Mouse (Mus musculus): ENCODE measurements around the gene Zhx3. TPM values are rescaled to one million over a fixed set of nuclear protein-coding genes. Genes with fewer than 3 reads are reported as not detected.

Gene Zhx3
- total RNA-seq, 2 experiments from 2014 or later = 25.8 TPM

DNA sequence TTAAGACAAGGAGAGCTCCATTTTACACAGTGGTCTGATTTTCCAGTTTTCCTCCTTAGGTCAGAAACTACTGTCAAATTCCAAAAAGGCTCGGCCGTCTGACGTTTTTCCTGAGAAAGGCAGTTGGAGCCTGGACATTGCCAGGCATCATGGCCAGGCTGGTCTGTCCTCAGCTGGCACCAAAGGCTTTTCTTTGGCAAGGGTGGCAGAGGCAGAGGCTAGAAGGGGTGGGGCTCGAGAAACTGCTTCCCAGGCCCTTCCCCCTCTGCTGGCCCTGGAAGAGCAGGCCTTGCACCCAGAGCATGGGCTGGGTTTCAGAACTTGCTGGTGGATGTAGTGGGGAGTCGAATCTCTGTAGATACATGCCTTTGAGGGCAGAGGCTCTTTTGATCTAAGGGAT lies 9.6 kb upstream of the Zhx3 start:
- peak; percentile 62 for DNase-seq

DNA sequence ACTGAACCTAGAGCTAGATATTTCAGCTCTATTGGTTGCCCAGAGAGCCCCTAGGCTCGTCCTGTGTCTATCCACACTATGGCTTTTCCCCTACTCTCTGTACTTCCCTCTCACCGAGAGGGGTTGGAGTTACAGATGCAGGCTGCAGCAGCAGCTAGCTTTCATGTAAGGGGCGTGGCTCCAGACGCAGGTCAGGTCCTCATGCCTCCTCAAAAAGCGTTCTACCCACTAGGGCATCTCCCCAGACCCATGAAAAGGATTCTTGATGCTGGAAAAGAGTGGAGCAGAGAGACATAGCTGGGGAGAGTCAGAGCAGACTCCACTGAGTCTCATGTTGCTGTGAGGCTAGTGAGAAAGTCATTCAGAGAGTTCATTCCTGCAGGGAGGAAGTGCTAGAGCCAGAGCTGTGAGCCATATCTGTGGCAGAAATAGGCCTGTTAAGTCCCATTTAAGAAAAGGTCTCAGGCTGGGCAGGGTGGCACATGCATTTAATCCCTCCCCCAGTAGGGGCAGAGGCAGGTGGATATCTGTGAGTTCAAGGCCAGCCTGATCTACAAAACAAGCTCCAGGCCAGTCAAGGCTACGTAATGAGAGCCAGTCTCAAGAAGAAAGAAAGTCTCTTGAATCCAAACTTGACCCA lies 8.8 kb upstream of the Zhx3 start:
- no peak for DNase-seq

DNA sequence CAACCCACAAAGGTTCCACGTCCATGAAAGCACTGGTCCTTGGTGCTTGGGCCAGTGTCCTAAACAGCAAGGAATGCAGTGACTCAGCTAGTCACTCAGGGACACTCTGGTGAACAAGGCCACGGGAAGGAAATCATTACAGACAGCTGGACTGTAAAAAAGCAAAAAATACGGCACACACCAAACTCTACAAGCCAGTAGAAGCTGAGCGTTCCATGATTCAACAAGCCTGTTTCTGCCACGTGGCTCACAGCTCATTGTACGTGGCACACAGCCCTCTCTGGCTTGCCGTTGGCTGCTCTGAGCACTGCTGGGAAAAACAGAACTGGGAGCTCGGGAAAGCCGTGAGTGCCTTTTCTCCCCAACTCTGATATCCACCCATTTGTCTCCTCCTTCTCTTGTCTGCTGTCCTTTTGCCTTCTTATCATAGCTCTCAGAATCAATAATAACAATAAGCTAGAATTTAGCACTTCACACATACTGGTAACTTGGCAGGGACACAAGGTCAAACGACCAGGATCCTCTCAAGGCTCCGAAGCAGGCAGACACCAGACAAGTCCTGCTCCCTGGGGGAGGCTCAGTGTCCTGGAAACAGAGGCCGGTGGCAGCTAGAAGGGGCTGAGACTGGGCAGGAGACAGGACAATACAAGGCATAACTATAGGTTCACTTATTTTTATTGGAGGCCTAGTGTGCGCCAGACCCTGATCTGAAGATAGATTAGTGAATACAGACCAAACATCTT lies 7.8 kb upstream of the Zhx3 start, which contains the start of gene Lpin3:
Lpin3 (plus strand) TSS at position 218 of the 743 bp plus-strand sequence.
- peak; percentile 86 for DNase-seq

DNA sequence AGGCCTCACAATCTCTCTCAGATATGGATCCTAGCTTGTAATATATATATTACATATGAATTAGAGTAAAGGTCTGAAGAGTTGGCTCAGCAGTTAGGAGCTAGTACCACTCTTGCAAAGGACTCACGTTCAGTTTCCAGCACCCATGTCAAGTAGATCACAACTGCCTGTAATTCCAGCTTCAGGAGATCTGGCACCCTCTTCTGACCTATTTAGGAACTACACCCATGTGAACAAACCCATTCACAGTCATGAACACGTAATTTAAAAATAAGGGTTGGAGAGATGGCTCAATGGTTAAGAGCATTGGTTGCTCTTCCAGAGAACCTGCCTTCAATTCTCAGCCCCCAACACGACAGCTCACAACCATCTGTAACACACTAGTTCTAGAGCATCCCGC lies 3.3 kb upstream of the Zhx3 start:
- DNase-seq = no peak

- DNase-seq = no peak
These were observed 1.6 kb upstream of the Zhx3 start for GRCm38 (mm10) chr2:160874231-160874877.

DNA sequence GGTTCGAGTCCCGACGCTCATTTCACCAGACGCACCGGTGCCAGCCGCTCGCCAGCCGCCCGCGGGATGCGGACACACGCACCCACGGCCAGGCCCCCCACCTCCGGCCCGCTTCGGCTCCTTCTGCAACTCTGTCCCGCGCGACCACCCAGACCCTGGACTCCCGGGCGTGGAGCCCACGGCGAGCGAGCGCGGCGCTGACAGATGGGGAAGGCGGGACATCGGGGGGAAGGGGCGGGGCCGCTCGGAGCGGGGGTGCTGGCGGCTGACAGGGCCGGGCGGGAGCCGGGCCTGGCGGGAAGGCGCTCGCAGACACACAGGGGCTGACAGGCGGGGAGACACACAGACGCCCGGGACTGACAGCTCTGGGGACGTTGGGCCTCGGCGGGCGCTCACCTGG lies 403 bp downstream of the Zhx3 start:
- peak; percentile 81 for DNase-seq

DNA sequence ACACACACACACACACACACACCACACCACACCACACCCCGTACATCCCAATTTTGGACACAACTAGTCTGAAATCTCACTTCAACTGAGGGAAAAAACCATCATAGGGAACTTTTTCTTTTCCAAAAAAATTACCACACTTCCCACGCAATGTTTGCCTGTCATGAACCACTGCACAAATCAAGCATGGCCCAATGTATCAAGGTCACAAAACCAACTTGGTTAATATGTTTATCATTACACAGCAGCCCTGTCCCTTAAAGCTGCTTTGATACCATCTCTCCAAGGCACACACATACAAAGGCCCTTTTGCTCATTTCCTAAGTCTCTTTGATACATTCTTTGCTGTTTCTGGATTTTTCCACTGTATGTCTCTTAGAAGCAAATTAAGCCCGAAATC lies 1.5 kb downstream of the Zhx3 start:
- DNase-seq = no peak

- no peak for DNase-seq
These were observed 3.4 kb downstream of the Zhx3 start for GRCm38 (mm10) chr2:160869446-160869845.

DNA sequence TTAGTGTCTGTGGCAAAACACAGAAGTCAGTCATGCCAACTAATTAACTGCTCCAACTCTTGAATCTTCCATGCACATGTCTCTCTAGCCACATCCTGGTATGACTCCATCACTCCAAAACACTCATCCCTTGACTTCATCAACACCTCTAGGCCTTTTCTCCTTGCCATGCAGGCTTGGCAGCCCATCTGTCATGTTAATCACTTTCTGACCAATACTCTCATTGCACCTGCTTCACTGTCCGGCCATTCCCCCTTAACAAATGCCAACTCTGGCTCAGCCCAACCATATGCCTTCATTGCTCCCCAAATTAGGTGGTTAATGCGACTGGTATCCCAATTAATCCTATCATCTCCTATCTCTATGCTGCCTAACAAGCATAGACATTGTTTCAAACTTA lies 7.5 kb downstream of the Zhx3 start:
- no peak for DNase-seq

DNA sequence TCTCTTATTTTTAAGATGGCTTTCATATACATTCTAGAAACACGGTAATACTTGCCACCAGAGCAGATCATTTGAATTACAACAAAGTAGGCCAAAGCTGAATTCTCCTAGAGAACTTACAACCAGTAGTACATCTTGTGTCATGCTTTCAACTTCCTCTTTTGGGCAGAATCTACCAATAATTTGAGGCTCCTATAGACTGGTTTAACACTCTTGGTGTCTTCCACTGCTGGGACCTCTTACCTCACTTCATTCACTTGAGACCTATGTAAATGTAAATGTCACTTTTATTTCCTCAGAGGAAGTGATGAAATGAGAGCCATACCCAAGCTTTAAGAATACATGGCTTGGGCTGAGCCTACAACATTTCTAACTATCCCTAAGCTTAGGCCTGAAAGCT lies 8.7 kb downstream of the Zhx3 start:
- DNase-seq = no peak

DNA sequence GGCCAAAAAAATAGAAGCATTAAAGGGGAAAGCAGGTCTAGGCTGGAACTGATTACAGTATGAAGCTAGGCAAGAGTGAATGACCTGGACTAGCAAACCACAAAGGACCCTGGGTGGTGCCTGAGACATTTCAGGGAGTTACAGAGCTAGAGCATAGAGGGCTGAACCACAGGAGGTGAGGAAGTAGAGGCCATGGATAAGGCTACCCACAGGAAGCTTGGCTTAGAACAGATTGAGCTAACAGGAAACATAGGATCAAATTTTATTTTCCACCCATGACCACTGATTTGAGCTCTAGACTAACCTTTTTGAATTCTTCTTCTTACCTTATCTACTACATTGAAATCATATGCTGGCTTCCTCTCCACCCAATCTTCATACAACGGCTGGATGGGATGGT lies 12.4 kb downstream of the Zhx3 start:
- no peak for DNase-seq

DNA sequence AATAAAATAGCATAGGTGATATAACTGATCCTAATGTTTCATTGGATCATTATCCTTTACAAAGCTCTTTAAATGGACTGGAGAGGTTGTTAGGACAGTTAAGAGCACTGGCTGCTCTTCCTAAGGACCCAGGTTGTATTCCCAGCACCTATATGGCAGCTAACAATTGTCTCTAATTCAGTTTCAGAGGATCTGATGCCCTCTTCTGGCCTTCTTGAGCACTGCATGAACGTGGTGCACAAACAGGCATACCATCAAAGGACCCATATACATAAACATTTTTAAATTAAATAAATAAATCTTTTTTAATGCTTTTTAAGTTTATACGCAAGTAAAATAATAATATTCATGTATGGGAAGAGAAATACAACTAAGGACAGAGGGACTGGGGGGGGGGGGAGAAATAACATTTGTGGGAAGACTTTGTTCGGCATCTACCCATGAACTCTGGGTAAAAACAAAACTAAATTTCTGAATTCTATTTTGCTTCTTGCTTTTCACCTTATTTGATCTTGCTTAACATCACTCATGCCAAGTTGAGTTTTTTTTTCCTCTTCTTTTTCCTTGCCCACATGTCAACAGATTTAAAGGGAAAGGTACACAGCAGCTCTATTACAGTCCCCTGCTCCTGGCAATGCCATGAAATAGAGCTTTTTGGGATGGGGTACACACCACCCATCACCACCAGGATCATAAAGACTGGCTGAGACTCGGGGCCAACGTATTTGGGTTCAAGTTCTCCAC lies 16.3 kb downstream of the Zhx3 start:
- no peak for DNase-seq

DNA sequence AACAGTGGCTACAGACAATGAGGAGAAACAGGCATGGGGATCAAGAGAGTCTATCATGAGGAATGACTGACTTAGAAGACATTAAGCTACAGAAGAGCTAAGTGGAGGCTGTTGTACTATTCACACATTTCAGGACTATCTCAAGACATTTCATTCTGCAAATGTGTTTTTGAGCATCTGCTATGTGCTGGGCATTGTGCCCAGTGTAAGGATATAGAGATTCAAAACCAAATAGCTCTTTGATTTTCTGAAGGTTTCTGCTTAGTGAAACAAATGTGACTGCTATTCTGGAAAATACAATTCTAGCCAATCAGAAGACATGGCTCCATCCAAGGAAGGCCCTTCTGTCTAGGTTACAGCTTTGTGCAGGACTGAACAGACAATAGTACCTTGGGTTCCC lies 18.1 kb downstream of the Zhx3 start:
- DNase-seq = no peak

DNA sequence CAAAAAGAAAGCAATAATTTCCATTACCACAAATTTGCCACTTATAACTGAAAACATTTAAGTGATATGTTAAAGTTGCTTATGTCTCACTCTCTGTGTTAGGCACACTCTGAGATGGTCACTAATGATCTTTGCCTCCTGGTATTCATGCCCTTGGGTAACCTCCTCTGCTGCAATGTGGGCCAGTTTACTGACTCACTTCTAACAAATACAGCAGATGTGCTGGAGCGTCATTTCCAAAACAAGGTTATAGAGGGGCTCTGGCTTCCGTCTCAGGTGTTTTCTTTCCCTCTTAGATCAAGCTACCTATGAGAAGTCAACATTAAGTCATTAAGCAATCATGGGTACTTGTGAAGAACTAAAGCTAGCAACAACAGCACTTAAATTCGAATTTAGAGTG lies 22.4 kb downstream of the Zhx3 start:
- no peak for DNase-seq

DNA sequence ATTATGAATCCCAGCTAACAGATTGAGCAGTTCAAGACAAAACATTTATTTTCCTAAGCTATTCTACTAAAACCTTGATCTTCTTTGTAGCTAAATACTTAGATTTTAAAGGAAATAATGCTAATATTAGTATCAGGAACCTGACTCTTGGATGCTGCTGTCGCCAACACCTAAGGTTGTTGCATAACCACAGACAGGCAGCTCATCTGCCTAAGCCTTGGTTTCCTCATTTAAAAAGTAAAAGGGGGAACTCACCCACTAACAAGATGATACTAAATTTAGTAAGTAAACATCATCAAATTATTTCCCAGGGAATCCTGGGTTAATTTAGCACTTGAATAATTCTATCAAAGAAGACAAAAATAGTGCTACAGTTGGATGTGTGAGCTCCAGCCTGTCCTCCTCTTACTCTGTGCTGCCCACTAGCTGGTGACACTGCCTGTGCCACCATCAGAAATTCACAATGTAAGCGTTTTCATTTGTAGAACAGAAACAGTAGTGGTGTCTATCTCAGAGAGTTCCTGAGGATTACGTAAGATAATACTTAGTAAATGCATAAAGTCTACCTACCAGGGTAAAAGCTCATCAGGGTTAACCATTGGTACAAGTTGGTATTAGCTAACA lies 23.1 kb downstream of the Zhx3 start:
- no peak for DNase-seq

DNA sequence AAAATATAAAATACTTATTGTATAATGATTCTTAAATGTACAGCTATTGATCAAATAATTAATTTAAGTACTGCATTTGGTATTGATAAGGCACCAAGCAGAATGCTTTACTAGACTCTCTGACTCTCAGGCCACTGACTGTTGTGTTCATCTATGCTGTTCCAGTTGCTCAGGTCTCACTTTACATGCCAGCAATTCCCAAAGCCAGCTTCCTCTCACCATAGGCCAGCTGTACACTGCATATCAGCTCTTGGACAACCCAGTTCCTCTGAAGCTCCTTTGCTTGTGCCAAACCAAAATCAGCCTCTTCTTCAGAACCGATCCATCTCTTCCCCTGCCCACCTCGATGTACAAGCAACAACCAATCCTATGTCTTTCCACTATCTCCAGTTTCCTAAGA lies 24.6 kb downstream of the Zhx3 start:
- DNase-seq = no peak

DNA sequence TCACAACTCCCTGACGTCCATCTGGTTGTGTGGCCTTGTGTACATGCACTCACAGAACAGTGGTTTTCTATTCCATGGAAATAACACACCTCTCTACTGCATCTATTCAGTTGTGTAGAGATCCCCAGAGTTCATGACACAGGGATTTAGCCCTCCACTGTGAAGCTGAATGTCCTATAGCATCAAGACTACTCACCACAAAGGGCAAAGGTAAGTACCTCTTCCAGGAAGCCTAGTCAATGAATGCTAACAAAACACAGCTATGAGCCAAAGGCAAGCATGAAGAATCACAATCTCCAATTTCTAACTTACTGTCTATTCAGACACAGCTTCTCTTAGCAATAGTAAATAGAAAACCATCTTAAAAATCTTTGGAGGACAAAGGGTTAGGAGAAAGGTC lies 25.1 kb downstream of the Zhx3 start:
- no peak for DNase-seq

GRCm38 (mm10) chr2:160840838-160841237 lies 32.0 kb downstream of the Zhx3 start:
- DNase-seq = no peak

GRCm38 (mm10) chr2:160810802-160811201 lies 62.0 kb downstream of the Zhx3 start:
- DNase-seq = no peak

DNA sequence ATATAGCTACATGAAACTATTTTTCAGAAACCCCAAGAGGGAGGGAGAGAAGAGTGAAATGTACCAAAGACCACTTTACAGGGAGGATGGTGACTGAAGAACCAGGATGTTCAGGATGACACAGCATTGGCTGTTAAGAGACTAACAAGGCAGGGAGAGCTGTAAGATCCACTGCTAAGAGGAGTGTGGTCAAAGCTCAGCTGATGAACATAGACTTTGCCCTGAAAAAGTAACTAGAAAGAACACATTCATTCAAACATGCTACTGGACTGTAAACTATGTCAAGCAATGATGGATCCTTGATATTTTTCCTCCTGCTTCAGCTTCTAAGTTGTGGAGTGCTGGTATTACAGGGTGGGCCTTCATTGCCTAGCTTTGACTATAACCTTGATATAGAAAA lies 62.4 kb downstream of the Zhx3 start:
- no peak for DNase-seq

DNA sequence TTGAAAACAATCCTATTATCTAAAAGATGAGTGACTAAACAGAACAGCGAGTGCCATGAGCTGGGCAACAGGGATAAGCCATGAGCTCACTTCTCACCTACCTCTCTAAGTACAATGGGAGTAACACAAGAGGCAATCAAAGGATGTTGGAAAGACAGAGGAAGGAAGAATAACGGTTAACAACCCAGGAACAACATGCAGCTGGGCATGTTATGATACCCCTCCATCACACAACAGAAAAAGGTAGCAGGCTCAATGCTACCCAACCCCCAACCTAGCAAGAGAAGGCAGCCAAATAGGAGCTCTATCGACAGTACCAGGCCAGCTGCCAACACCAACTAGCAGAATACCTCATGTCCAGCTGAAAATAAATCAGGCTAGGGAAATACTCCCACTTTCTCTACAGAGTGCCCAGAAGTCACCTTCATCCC lies 66.7 kb downstream of the Zhx3 start:
- DNase-seq = peak; percentile 54

GRCm38 (mm10) chr2:160804794-160805527 lies 67.8 kb downstream of the Zhx3 start:
- peak; percentile 61 for DNase-seq

All from gastrocnemius, postnatal 25 days (tissue).